Mouse (Mus musculus) brain, adult 2 months (tissue): Measurements from ENCODE around the gene Mtus2.
A peak's percentile ranks its signal among the peaks of the same experiment; 100 is the strongest.

Experiments
- DNase-seq: peaks from one replicate; pipeline ENCODE4 v3.0.0; 2011; ENCODE audit warnings: low read depth, low spot score

Mtus2 gene

GRCm38 (mm10) chr5:147957592-147958271, 612 bp downstream of the Mtus2 start:
- DNase-seq: peak; percentile 96

GRCm38 (mm10) chr5:147958552-147958951, 1.4 kb downstream of the Mtus2 start:
- peak; percentile 36 for DNase-seq

GRCm38 (mm10) chr5:147959088-147959487, 2.0 kb downstream of the Mtus2 start:
- DNase-seq: peak; percentile 96

GRCm38 (mm10) chr5:147960793-147961192, 3.7 kb downstream of the Mtus2 start:
- peak; percentile 37 for DNase-seq

- peak; percentile 29 for DNase-seq
These were observed 6.9 kb downstream of the Mtus2 start for GRCm38 (mm10) chr5:147963820-147964580.

- peak; percentile 61 for DNase-seq
These were observed 7.7 kb downstream of the Mtus2 start for GRCm38 (mm10) chr5:147964776-147965175.

- peak; percentile 52 for DNase-seq
These were observed 9.5 kb downstream of the Mtus2 start for GRCm38 (mm10) chr5:147966646-147967045.

- no peak for DNase-seq
These were observed 12.4 kb downstream of the Mtus2 start for GRCm38 (mm10) chr5:147969566-147969965.

GRCm38 (mm10) chr5:147976001-147976400, 18.9 kb downstream of the Mtus2 start:
- no peak for DNase-seq

- DNase-seq: peak; percentile 72
These were observed 23.5 kb downstream of the Mtus2 start for GRCm38 (mm10) chr5:147980606-147981005.

- no peak for DNase-seq
These were observed 33.2 kb downstream of the Mtus2 start for GRCm38 (mm10) chr5:147990289-147990688.

GRCm38 (mm10) chr5:147990775-147991174, 33.7 kb downstream of the Mtus2 start:
- peak; percentile 37 for DNase-seq

- DNase-seq: peak; percentile 57
These were observed 35.7 kb downstream of the Mtus2 start for GRCm38 (mm10) chr5:147992581-147993378.

GRCm38 (mm10) chr5:148005263-148005662, 48.1 kb downstream of the Mtus2 start:
- DNase-seq: no peak

GRCm38 (mm10) chr5:148012156-148012555, 55.0 kb downstream of the Mtus2 start:
- no peak for DNase-seq

GRCm38 (mm10) chr5:148014133-148014854, 57.2 kb downstream of the Mtus2 start:
- DNase-seq: no peak

GRCm38 (mm10) chr5:148015383-148015782, 58.3 kb downstream of the Mtus2 start:
- DNase-seq: no peak

GRCm38 (mm10) chr5:148017371-148017770, 60.3 kb downstream of the Mtus2 start:
- no peak for DNase-seq

- DNase-seq: no peak
These were observed 65.7 kb downstream of the Mtus2 start for GRCm38 (mm10) chr5:148022784-148023183.

GRCm38 (mm10) chr5:148026401-148027349, 69.6 kb downstream of the Mtus2 start:
- peak; percentile 78 for DNase-seq
